Mouse (Mus musculus): Measurements from ENCODE around the gene Manbal. TPM values are rescaled to one million over a fixed set of nuclear protein-coding genes. Genes with fewer than 3 reads are reported as not detected.

Gene Manbal
- 107 and 113 TPM in 2 replicates for polyA plus RNA-seq (2015; fragmentation: Nextera tagmentation; extraction: Ambion mirVana)

GRCm38 (mm10) chr2:157367184-157367893 is at the start of gene Manbal:
TSS of gene Manbal (plus strand) at chr2:157367594.

GRCm38 (mm10) chr2:157347361-157348159 is 19.8 kb upstream of the Manbal start, which contains the start of gene Ghrh:
TSS of gene Ghrh (minus strand) at chr2:157347506.

GRCm38 (mm10) chr2:157418206-157418605 is 50.8 kb downstream of the Manbal start, which contains the start of gene Src:
TSS of gene Src (plus strand) at chr2:157418444.

Other genes starting within 250 kb of the Manbal start
- gene Samhd1, start 232.3 kb upstream of the Manbal start, polyA plus RNA-seq (2015; fragmentation: Nextera tagmentation; extraction: Ambion mirVana) = 20.3 and 22.1 TPM in 2 replicates
- gene Rbl1, start 163.1 kb upstream of the Manbal start, polyA plus RNA-seq (2015; fragmentation: Nextera tagmentation; extraction: Ambion mirVana) = 9.2 and 13.2 TPM in 2 replicates
- gene Rpn2, start 88.6 kb upstream of the Manbal start, polyA plus RNA-seq (2015; fragmentation: Nextera tagmentation; extraction: Ambion mirVana) = 160 and 166 TPM in 2 replicates
- gene Mroh8, start 88.0 kb upstream of the Manbal start, polyA plus RNA-seq (2015; fragmentation: Nextera tagmentation; extraction: Ambion mirVana) = 0.19 and 0.30 TPM in 2 replicates
- gene Ghrh, start 20.1 kb upstream of the Manbal start, polyA plus RNA-seq (2015; fragmentation: Nextera tagmentation; extraction: Ambion mirVana) = not detected in 2 replicates
- 17.9 and 19.5 TPM in 2 replicates for gene Src, start 50.9 kb downstream of the Manbal start, polyA plus RNA-seq (2015; fragmentation: Nextera tagmentation; extraction: Ambion mirVana)
- gene Nnat, start 192.5 kb downstream of the Manbal start, polyA plus RNA-seq (2015; fragmentation: Nextera tagmentation; extraction: Ambion mirVana) = 54.6 and 65.5 TPM in 2 replicates
- 41.9 and 47.0 TPM in 2 replicates for gene Blcap, start 203.7 kb downstream of the Manbal start, polyA plus RNA-seq (2015; fragmentation: Nextera tagmentation; extraction: Ambion mirVana)

All from urinary bladder, postnatal 0 days (tissue).